Mouse (Mus musculus) bone marrow macrophage, adult 2 months (primary cell): ENCODE data around the gene Meiob.

ENCODE experiments used
- CTCF ChIP-seq: IDR thresholded peaks from 2 replicates; pipeline ENCODE4 v1.5.1; 2012; ENCODE audit warnings: low read depth, mild to moderate bottlenecking, low read length, moderate library complexity
- POLR2A ChIP-seq: IDR thresholded peaks from 2 replicates; pipeline ENCODE4 v1.6.1; 2012; ENCODE audit warnings: mild to moderate bottlenecking, low read depth, low read length, borderline replicate concordance

GRCm38 (mm10) chr17:24792190-24792589 lies 11.9 kb upstream of the Meiob start:
- no peak for TF ChIP-seq CTCF
- TF ChIP-seq POLR2A, result no peak
